Mouse (Mus musculus) kidney, adult 8-10 months (tissue): Measurements from ENCODE around the gene Actl6b.

Source experiments
- DNase-seq, 2 experiments: peaks; one replicate each; pipeline ENCODE4 v3.0.0; 2022

Actl6b gene

GRCm38 (mm10) chr5:137529221-137529995, 23.9 kb upstream of the Actl6b start:
- DNase-seq: no peak

DNA sequence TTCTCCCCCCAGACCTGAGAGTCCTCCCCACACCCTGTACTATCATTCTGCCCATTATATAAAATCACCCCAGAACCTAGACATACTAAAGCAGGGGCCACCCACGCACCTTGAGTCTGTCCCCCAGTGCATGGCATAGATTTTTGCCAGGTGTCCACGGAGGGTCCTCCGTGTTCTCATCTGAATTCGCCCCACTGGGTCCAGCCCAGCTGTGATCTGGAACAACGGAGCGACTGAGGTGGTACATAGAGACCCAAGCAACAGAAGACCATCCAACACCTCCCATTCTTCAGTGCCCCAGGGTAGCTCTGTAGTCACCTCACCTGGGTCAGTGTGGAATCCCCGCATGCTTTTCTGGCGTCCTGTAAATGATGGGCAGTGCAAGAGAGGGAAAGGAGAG, 23.2 kb upstream of the Actl6b start:
- no peak for DNase-seq

GRCm38 (mm10) chr5:137530588-137531413, 22.5 kb upstream of the Actl6b start:
- peak; percentile 58 to 69 for DNase-seq

GRCm38 (mm10) chr5:137531414-137532130, 21.7 kb upstream of the Actl6b start:
- peak in 1 of 2 experiments; percentile 55 for DNase-seq

GRCm38 (mm10) chr5:137532131-137532807, 21.0 kb upstream of the Actl6b start:
- peak in 1 of 2 experiments; percentile 45 for DNase-seq

GRCm38 (mm10) chr5:137532808-137533116, 20.6 kb upstream of the Actl6b start:
- DNase-seq: no peak

DNA sequence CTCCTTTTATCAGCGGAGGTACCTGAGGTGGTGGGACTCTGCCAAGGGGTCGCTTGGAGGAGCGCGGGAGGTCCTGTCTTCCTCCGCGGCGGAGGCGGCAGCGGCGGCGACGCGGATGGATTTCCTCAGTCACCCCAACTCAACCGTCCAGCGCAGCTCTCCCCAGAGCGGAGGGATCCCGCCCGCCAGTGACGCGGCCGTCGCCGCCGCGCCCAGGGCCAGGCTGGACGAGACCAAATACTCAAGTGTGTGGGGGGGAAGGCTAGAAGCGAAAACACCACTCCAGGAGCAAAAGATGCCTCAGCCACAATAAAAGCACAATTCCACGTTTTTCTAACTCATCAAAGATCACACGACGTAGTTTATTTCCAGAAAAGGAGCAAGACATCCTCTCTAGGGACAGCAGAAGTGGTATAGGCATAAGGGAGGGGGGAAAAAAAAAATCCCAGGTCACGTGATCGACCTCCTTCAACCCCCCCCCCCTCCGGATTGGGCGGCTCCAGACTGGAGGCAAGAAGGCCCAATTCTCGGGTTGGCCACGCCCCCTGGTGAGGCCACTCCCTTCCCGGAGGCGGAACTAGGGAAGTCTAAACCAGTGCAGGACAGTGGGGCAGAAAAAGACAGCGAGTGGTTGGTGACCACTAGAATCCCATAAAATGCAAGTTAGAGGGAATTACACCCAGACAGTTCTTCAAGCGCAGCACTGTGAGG, 20.0 kb upstream of the Actl6b start, which contains the start of the genes Epo and Gnb2:
TSS of gene Epo (minus strand) at position 126 of the 711 bp plus-strand sequence.
TSS of gene Gnb2 (minus strand) at position 394 of the 711 bp plus-strand sequence.
- DNase-seq: peak; percentile 98 to 99

GRCm38 (mm10) chr5:137534762-137535161, 18.6 kb upstream of the Actl6b start:
- no peak for DNase-seq

DNA sequence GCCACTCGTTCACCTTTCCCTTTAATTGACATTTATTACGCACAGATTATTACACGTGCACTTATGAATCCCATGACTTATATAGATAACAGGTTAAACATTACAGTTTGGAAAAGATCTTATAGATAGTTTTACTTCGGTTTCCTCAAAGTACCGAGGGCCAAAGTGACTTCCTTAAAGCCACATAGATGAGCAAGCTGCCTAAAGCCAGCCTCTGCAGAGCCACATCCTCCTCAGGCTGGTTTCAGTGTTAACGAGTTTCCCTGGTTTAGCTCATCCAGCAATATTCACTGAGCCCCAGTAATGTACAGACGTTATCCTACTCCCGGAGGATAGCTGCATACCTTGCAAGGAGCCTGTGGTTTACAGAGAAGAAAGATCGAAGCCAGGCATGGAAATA, 18.0 kb upstream of the Actl6b start:
- DNase-seq: no peak

DNA sequence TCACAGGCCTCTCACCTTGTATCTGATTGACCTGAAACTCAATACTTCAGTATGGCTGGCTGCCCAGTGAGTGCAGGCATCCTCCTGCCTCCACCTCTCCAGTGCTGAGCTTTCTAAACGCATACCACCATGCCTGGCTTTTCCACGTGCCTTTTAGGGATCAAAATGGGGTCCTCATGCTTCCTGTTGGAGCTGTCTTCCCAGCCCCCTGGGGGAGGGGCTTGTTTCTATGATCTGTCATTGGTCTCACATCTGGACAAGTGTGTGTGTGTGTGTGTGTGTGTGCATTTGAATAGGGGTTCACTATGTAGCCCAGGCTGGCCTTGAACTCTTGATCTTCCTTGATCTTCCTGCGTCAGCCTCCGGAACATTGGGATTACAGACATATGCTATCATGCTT, 15.9 kb upstream of the Actl6b start:
- DNase-seq: no peak

DNA sequence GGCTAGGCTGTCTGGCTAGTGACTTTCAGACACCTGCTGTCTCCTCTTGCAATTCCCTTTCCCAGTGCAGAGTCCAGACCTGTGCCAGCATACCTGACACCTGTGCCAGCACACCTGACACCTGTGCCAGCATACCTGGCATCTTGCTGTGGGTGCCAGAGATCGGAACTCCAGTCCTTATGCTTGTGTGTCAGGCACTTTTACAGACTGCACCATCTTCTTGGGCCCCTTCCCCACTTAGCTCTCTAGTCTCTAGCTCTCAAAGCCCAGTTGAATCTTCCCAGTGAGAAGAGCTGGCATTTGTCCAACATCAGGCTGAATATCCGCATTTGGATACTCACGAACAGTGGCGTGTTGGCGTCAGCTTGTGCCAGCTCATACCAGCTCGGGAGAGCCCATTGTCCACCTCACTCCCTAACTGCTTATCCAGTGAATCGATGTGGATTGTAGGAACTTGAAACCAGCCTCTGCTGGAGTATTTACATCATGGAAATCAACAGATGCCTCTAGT, 14.0 kb upstream of the Actl6b start:
- DNase-seq: no peak

GRCm38 (mm10) chr5:137540991-137541390, 12.3 kb upstream of the Actl6b start:
- DNase-seq: no peak

DNA sequence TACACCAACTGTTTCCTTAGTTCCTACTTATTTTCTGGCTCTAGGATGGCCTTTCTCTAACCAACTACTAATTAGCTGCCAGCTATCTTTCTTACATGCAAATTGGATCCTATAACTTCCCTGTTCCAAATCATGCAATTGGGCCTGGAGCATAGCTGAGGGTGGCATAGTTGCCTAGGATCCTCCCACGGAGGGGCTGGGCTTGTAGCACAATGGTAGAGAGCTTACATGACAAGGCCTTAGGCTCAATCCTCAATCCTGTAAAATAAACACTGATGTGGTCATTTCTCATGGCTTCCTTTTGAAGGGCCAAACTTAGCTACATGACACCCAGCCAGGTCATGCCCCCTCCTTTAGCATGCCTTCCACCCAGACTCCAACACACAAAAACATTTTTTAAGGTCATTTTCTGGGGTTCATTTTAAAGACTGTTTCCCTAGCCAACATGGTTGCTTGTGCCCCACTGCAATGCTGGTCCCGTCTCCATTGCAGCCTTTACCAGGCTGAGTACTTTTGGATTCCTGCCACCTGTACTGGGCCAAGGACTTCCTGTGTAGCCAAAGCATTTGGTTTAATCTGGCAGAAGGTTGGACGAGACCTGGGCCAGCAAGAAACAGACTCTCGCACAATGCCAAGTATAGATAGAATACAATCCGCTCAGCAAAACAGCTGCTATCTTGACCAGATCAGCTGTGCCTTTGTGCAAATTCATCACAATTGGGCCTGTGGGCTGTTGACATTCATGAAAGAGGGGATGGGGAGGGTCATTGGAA, 11.4 kb upstream of the Actl6b start:
- no peak for DNase-seq

DNA sequence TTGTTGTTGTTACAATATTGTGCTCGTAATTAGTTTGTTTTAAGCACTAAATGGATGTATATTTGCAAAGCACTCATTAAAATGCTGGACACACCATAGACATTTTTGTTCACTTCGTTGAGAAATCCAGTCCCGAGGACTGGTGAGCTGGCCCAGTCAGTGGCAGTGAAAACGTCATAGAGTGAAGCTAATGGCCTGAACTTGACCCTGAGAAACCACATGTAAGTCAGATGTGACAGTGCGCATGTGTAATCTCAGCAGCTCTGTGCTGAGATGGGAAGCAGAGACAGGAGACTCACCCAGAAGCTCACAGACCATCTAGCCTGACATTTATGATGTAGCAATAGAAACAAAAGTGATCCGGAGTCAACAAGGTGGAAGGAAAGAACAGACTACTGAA, 8.4 kb upstream of the Actl6b start:
- DNase-seq: no peak

DNA sequence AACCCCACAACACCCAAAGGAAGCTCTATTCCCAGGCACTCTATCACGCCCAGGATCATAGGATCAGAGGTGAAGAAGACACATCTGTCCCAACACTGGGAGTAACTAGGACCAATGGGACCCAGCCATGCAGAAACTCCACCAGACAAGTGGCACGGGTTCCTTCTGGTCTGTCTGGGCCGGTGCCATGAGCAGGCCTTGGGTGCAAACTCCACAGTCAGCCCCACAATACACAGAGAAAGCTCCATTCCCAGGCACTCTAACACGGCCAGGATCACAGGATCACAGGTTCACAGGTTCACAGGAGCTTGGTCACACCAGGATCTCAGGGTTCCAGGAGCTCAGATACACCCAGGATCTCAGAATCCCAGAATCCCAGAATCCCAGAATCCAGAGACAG, 7.7 kb upstream of the Actl6b start:
- DNase-seq: peak in 1 of 2 experiments; percentile 32

DNA sequence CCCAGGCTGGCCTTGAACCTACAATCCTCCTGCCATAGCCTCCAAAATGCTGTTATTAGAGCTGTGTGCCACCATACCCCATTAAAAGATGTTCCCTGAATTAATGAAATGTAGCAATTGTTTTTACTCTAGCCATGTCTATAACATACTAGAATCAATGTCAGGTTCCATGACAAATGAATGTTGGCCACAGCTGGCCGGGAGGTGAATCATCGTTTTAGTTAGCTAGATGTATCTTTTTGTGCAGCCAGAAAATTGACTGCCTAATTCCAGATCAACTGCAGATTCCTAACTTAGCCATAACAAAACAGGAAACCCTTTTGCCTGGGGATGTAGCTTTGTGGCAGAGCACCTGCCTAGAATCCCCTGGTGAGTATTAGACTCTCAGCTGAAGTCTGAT, 3.5 kb upstream of the Actl6b start:
- DNase-seq: no peak

GRCm38 (mm10) chr5:137551119-137551518, 2.2 kb upstream of the Actl6b start:
- no peak for DNase-seq

GRCm38 (mm10) chr5:137553000-137553399, 317 bp upstream of the Actl6b start:
- DNase-seq: no peak

GRCm38 (mm10) chr5:137553898-137554297, 581 bp downstream of the Actl6b start:
- no peak for DNase-seq

DNA sequence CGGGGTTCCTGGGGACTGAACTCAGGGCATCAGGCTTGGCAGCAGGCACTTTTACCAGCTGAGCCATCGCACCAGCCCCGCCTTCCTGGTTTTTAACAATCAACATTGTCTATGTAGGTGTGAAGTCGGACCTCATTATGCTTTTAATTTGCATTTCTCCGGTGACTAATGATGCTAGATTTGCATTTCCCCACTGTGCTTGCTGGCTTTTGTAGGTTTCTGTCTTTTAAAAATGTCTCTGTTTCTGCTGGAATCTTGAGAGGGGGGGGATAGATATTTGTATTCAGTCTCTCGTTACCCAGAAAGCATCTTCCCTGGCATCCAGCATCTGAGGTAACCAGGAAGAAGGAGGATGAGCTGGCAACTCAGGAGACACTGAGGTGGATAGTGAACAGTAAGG, 8.2 kb downstream of the Actl6b start:
- DNase-seq: no peak

GRCm38 (mm10) chr5:137562965-137563364, 9.6 kb downstream of the Actl6b start:
- no peak for DNase-seq
